Mouse (Mus musculus): ENCODE results near the gene Gad1. TPM values are rescaled to one million over a fixed set of nuclear protein-coding genes. Genes with fewer than 3 reads are reported as not detected.
A peak's percentile ranks its signal among the peaks of the same experiment; 100 is the strongest.

Gad1 gene
- total RNA-seq, 2 experiments from 2014 or later: 2.1 to 2.6 TPM

- no peak for DNase-seq (ENCODE audit: low spot score in 2 of 2)
These were observed 11.1 kb downstream of the Gad1 start for GRCm38 (mm10) chr2:70563721-70564645.

- DNase-seq (ENCODE audit: low spot score in 2 of 2): no peak
These were observed 11.9 kb downstream of the Gad1 start for GRCm38 (mm10) chr2:70564646-70565315.

DNA sequence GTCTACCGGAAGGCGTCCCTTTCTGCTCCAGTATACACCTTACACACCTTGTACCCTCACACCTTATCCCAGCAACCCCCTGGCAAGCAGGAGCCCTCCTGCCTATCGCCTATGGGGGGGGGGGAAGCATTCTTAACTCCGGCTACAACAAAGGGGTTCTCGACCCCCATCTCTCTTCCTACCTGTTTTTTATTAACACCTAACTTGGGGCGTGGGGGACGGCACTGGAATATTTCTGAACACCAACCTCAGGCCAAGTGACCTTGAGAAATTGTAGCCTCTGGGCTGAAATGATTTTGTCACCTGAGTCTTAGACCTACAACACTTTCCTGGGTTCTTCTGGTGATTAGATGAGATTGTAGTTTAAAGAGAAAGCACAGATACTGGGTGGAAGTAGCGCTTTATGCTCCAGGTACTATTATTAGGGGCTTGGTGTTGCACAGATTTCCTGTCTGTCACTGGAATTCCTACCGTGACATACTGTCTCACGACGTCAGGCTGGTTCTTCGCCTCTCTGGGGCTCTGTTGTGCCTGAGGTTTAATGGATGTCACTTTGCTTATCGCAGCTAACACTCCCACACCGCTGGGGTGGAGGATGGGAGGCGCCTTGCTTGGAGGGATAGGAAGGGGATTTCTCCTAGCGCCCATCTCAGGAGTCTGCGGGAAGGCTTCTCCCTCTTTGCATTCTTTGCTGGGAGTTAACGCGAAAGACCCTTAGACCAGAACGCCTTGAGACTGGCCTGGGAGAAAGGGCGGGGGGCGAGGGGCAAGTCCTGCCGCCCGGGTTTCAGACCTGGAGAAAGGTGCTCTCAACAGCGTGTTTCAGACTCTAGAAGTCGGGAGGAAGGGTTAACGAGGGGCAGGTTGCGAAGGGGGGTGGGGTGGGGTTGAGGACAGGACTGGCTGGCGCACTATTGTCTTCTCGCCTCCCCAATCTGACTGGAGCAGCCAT is 13.1 kb downstream of the Gad1 start:
- no peak for DNase-seq (ENCODE audit: low spot score in 2 of 2)

DNA sequence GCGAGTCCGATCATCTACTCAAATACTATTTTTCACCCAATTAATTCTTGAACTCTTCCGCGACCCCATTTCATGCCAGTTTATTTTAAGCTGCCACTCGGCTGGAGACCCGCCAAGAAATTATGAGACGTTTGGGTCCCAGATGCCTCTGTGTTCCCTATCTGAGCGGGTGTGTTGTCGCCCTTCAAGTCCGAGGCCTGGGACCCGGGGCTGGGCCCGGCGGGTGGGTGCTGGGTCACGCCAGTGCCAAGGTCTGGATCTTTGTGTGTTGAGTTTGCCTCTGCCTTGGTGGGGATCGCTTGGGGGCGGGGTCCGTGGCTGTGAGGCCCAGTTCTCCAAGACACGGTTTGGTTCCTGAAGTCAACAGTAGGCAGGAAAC is 13.7 kb downstream of the Gad1 start:
- no peak for DNase-seq (ENCODE audit: low spot score in 2 of 2)

GRCm38 (mm10) chr2:70567071-70567681 is 14.3 kb downstream of the Gad1 start:
- peak in 1 of 2 experiments; percentile 24 for DNase-seq (ENCODE audit: low spot score in 2 of 2)

- DNase-seq (ENCODE audit: low spot score in 2 of 2): no peak
These were observed 14.8 kb downstream of the Gad1 start for GRCm38 (mm10) chr2:70567682-70568077.

DNA sequence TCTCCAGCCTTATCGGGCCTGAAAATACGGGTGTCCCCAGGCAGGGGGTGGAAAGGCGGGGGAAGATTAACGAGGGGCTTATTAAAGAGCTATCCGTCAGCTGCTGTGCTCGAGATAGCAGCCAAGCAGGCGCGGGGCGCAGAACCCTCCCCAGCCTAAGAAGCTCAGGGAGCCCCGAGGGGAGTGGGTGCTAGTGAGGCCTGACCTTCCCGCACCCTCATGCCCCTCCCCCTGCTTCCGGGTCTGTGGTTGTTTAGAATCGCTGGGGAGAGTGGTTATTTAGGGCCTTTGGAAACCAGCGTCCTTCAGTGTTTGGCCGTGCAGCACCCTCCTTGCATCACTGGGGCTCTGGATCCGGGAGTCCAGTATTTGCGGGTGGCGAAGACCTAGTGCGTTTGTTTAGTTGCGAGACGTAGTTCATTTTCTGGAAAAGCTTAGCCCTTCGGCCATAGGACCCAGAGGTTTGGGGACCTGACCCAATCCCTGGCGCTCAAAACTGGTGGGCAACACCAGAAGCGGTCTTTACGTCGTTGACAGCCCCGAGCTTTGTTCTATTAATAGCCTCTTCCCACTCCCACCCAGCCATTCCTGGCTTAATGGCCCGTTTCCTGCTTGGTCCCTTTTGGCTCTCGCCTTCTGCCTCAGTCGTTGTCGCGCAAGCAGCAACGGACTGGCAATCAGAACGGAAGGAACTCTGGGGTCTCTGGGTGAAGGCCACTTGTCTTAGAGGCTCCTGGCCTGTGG is 15.5 kb downstream of the Gad1 start:
- DNase-seq (ENCODE audit: low spot score in 2 of 2): no peak

- DNase-seq (ENCODE audit: low spot score in 2 of 2): no peak
These were observed 18.8 kb downstream of the Gad1 start for GRCm38 (mm10) chr2:70571698-70572097.

GRCm38 (mm10) chr2:70572251-70572650 is 19.4 kb downstream of the Gad1 start:
- DNase-seq (ENCODE audit: low spot score in 2 of 2): no peak

- no peak for DNase-seq (ENCODE audit: low spot score in 2 of 2)
These were observed 20.8 kb downstream of the Gad1 start for GRCm38 (mm10) chr2:70573544-70574210.

- DNase-seq (ENCODE audit: low spot score in 2 of 2): no peak
These were observed 35.3 kb downstream of the Gad1 start for GRCm38 (mm10) chr2:70588200-70588599.

DNA sequence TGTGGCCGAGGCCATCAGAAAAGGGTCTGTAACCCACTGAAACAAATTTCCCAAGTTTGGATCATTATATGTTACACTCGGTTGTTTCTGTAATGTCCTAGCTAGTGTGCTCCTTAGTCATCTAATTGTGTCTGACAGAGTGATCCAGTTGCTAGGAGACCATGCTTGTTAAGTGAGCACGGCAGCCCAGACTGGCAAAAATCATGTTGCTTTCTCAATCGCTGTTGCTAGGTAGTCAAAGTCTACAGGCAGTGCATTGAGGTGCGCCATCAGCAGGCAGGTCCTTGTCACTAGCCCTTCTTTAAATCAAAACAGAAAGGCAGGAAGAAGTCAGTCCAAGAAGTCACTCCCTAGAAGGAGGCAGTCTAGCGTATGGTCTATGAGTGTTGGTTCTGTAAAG is 39.6 kb downstream of the Gad1 start:
- no peak for DNase-seq (ENCODE audit: low spot score in 2 of 2)

DNA sequence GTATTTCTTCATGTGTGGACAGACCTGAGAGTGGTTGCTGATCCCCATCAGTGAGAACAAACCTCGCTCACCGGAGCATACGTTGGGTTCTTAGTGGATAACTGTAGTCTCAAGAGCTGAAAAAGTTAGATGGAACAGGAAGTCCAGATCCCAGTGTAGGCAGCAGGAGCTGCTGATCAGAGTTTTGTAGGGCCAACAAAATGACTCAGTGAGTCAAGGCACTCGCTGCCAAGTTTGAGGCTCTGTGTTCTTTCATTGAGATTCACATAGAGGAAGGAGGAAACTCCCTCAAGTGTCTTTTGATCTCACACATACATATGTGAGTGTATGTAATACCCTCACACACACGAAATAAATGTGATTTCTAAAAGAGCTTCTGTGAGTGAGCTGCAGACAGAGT is 40.8 kb downstream of the Gad1 start:
- no peak for DNase-seq (ENCODE audit: low spot score in 2 of 2)

- no peak for DNase-seq (ENCODE audit: low spot score in 2 of 2)
These were observed 43.0 kb downstream of the Gad1 start for GRCm38 (mm10) chr2:70595896-70596295.

- DNase-seq (ENCODE audit: low spot score in 2 of 2): no peak
These were observed 56.9 kb downstream of the Gad1 start for GRCm38 (mm10) chr2:70609769-70610168.

GRCm38 (mm10) chr2:70614745-70615351 is 62.0 kb downstream of the Gad1 start:
- DNase-seq (ENCODE audit: low spot score in 2 of 2): no peak

- no peak for DNase-seq (ENCODE audit: low spot score in 2 of 2)
These were observed 63.2 kb downstream of the Gad1 start for GRCm38 (mm10) chr2:70616076-70616475.

DNA sequence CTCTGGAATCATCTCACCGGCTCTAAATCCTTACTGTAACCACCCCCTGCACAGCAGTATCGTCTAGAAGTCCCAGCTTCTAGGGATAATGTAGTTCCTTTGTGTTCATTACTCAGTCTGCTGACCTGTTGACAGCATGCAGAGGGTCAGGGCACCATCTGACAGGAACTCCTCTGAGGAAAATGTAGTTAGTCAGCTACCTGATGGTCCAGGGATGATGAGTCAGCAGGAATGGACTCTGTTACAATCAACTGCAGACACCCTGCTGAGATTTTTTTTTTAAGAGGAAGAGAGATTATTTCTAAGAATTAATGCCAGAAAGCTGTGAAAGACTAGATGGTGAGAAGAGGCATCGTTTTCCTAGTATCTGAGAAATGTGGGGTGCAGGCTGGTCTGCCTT is 63.7 kb downstream of the Gad1 start:
- no peak for DNase-seq (ENCODE audit: low spot score in 2 of 2)

DNA sequence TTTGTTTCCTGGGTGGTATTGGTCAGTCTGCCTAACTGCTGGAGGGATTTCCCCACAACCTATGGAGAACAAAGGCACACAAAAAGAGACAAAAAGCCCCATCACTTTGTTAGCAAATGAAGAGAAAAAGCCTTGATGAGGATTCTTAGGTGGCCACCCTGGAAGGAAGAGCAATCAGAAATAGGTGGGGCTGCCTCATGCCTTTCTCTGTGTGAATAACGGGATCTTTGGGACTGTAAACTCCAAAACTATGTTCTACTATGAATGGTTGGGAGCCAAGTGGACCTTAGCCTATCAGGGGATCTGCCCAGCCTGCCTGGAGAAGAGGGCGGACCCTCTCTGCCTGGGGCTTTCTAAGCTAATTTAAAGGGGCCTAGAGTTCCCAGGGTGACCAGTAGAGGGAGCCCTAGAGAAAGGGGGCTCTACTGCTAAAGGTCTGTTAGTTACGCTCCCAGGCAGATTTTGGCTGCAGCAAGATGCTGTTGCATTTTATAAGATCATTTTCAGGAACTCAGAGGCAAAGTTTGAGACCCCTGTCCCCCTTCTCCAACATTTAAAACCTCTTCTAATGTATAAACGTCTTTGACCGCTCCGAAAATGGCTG is 66.5 kb downstream of the Gad1 start:
- no peak for DNase-seq (ENCODE audit: low spot score in 2 of 2)
